Mouse (Mus musculus): ENCODE measurements around the gene Tbrg1. TPM values are rescaled to one million over a fixed set of nuclear protein-coding genes. Genes with fewer than 3 reads are reported as not detected.

Gene Tbrg1
- polyA plus RNA-seq, 1 experiment: 89.7 TPM

- TF ChIP-seq MYOD1 (IDR thresholded peaks at IDR 0.05; ENCODE audit: control insufficient read depth, insufficient read length, low read depth) (no peak), FOSL1 (IDR thresholded peaks at IDR 0.05; ENCODE audit: insufficient read depth, low read length, poor library complexity, severe bottlenecking) (no peak), USF1 (IDR thresholded peaks at IDR 0.05; ENCODE audit: low read depth) (no peak)
- no peaks in the 10 kb centered on the region for H3K27me3 ChIP-seq (ENCODE audit: control insufficient read depth, insufficient read depth, insufficient read length)
- no peaks in the 10 kb centered on the region for H3K79me2 ChIP-seq (ENCODE audit: control insufficient read depth, insufficient read depth)
- H3ac ChIP-seq (ENCODE audit: control insufficient read depth, insufficient read length, low read depth): no peak overlapping the region
- no peaks in the 10 kb centered on the region for H3K79me3 ChIP-seq (ENCODE audit: low read depth)
- H3K36me3 ChIP-seq (ENCODE audit: control insufficient read depth, insufficient read depth): no peaks in the 10 kb centered on the region
- H3K4me3 ChIP-seq (ENCODE audit: insufficient read depth, poor library complexity, severe bottlenecking): no peak overlapping the region
These were observed 42.8 kb downstream of the Tbrg1 start for GRCm38 (mm10) chr9:37614316-37614715.

DNA sequence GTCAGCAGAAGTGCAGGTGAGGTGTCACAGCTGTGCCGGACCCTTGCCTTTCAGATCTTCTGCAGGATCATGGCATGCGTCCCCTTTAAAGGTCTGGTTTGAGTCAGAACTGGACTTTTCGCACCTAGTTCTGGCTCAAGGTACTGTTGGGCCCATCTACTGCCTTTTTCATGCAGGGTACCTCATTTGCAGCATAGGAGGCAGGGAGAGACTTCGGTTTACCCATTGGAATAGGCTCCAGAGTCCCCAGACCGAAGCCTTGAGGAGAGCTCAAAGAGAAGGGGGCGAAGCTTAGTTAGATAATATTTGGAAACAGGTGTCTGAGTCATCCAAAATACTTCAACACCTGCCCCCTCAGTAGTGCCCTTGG is 43.2 kb downstream of the Tbrg1 start:
- H3K79me3 ChIP-seq (ENCODE audit: low read depth): no peaks in the 10 kb centered on the region
- H3ac ChIP-seq (ENCODE audit: control insufficient read depth, insufficient read length, low read depth): no peak overlapping the region
- no peaks in the 10 kb centered on the region for H3K79me2 ChIP-seq (ENCODE audit: control insufficient read depth, insufficient read depth)
- no peak overlapping the region for H3K4me3 ChIP-seq (ENCODE audit: insufficient read depth, poor library complexity, severe bottlenecking)
- H3K27me3 ChIP-seq (ENCODE audit: control insufficient read depth, insufficient read depth, insufficient read length): no peaks in the 10 kb centered on the region
- TF ChIP-seq MAX (IDR thresholded peaks at IDR 0.05) (no peak), FOSL1 (IDR thresholded peaks at IDR 0.05; ENCODE audit: insufficient read depth, low read length, poor library complexity, severe bottlenecking) (no peak), MYOG (IDR thresholded peaks at IDR 0.05; ENCODE audit: control insufficient read depth, extremely low read depth, insufficient read length) (no peak), MYOD1 (IDR thresholded peaks at IDR 0.05; ENCODE audit: control insufficient read depth, insufficient read length, low read depth) (no peak), CTCF (IDR thresholded peaks at IDR 0.05; ENCODE audit: control insufficient read depth, insufficient read depth, insufficient read length) (no peak), USF1 (IDR thresholded peaks at IDR 0.05; ENCODE audit: low read depth) (no peak), CEBPB (IDR thresholded peaks at IDR 0.05; ENCODE audit: low read depth) (no peak)
- no peaks in the 10 kb centered on the region for H3K36me3 ChIP-seq (ENCODE audit: control insufficient read depth, insufficient read depth)

- TF ChIP-seq MYOD1 (IDR thresholded peaks at IDR 0.05; ENCODE audit: control insufficient read depth, insufficient read length, low read depth) (no peak), CEBPB (IDR thresholded peaks at IDR 0.05; ENCODE audit: low read depth) (no peak), CTCF (IDR thresholded peaks at IDR 0.05; ENCODE audit: control insufficient read depth, insufficient read depth, insufficient read length) (no peak), MYOG (IDR thresholded peaks at IDR 0.05; ENCODE audit: control insufficient read depth, extremely low read depth, insufficient read length) (no peak), MAX (IDR thresholded peaks at IDR 0.05) (no peak), USF1 (IDR thresholded peaks at IDR 0.05; ENCODE audit: low read depth) (no peak), FOSL1 (IDR thresholded peaks at IDR 0.05; ENCODE audit: insufficient read depth, low read length, poor library complexity, severe bottlenecking) (no peak)
These were observed 43.8 kb downstream of the Tbrg1 start, which contains the start of gene Spa17 for GRCm38 (mm10) chr9:37613182-37613910. Gene Spa17, minus strand, starts transcription at chr9:37613722.

GRCm38 (mm10) chr9:37609558-37609957 is 47.6 kb downstream of the Tbrg1 start:
- H3K79me3 ChIP-seq (ENCODE audit: low read depth): no peaks in the 10 kb centered on the region
- no peaks in the 10 kb centered on the region for H3K27me3 ChIP-seq (ENCODE audit: control insufficient read depth, insufficient read depth, insufficient read length)
- H3K36me3 ChIP-seq (ENCODE audit: control insufficient read depth, insufficient read depth): no peaks in the 10 kb centered on the region
- TF ChIP-seq MAX (IDR thresholded peaks at IDR 0.05) (no peak), USF1 (IDR thresholded peaks at IDR 0.05; ENCODE audit: low read depth) (no peak), MYOG (IDR thresholded peaks at IDR 0.05; ENCODE audit: control insufficient read depth, extremely low read depth, insufficient read length) (no peak), MYOD1 (IDR thresholded peaks at IDR 0.05; ENCODE audit: control insufficient read depth, insufficient read length, low read depth) (no peak), FOSL1 (IDR thresholded peaks at IDR 0.05; ENCODE audit: insufficient read depth, low read length, poor library complexity, severe bottlenecking) (no peak)
- no peaks in the 10 kb centered on the region for H3K79me2 ChIP-seq (ENCODE audit: control insufficient read depth, insufficient read depth)
- H3K4me3 ChIP-seq (ENCODE audit: insufficient read depth, poor library complexity, severe bottlenecking): no peak overlapping the region
- H3ac ChIP-seq (ENCODE audit: control insufficient read depth, insufficient read length, low read depth): no peak overlapping the region

More at GRCm38 (mm10) chr9:37613182-37613910, 43.8 kb downstream of the Tbrg1 start, which contains the start of gene Spa17:
- no peaks in the 10 kb centered on the region for H3K79me3 ChIP-seq (ENCODE audit: low read depth)
- H3K4me3 ChIP-seq (ENCODE audit: insufficient read depth, poor library complexity, severe bottlenecking): peak within 1 kb of the TSS; percentile 37
- peak within 1 kb of the TSS; percentile 59 for H3ac ChIP-seq (ENCODE audit: control insufficient read depth, insufficient read length, low read depth)
- no peaks in the 10 kb centered on the region for H3K27me3 ChIP-seq (ENCODE audit: control insufficient read depth, insufficient read depth, insufficient read length)
- no peaks in the 10 kb centered on the region for H3K36me3 ChIP-seq (ENCODE audit: control insufficient read depth, insufficient read depth)
- no peaks in the 10 kb centered on the region for H3K79me2 ChIP-seq (ENCODE audit: control insufficient read depth, insufficient read depth)

DNA sequence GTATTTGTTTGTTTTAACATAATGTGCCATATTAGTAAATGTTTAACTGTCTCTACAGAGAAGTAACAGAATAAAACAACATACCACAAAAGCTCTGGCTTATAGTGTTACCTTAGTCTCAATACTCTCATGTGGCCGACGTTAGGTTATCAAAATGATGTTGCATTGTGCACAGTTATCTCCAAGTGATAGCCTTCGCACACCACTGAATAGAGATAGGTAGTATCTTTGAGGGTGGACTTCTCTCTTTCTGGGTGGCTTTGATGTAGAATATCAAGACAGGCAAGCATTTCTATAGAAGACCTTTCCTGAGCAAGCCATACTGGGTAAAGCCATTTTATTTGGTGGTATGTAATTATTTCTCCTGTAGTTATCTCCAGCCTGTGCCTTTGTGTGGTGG is 52.0 kb downstream of the Tbrg1 start:
- TF ChIP-seq USF1 (IDR thresholded peaks at IDR 0.05; ENCODE audit: low read depth): no peak
- no peak for TF ChIP-seq MAX (IDR thresholded peaks at IDR 0.05)
- TF ChIP-seq MYOD1 (IDR thresholded peaks at IDR 0.05; ENCODE audit: control insufficient read depth, insufficient read length, low read depth): no peak
- TF ChIP-seq CTCF (IDR thresholded peaks at IDR 0.05; ENCODE audit: control insufficient read depth, insufficient read depth, insufficient read length): no peak
- no peak for TF ChIP-seq CEBPB (IDR thresholded peaks at IDR 0.05; ENCODE audit: low read depth)
- TF ChIP-seq FOSL1 (IDR thresholded peaks at IDR 0.05; ENCODE audit: insufficient read depth, low read length, poor library complexity, severe bottlenecking): no peak
- TF ChIP-seq MYOG (IDR thresholded peaks at IDR 0.05; ENCODE audit: control insufficient read depth, extremely low read depth, insufficient read length): no peak

More for the DNA sequence above, 52.0 kb downstream of the Tbrg1 start:
- Histone ChIP-seq H3K4me3 (ENCODE audit: insufficient read depth, poor library complexity, severe bottlenecking) (no peak overlapping the region), H3K36me3 (ENCODE audit: control insufficient read depth, insufficient read depth) (no peaks in the 10 kb centered on the region), H3K79me3 (ENCODE audit: low read depth) (no peaks in the 10 kb centered on the region), H3K79me2 (ENCODE audit: control insufficient read depth, insufficient read depth) (no peaks in the 10 kb centered on the region), H3K27me3 (ENCODE audit: control insufficient read depth, insufficient read depth, insufficient read length) (no peaks in the 10 kb centered on the region), H3ac (ENCODE audit: control insufficient read depth, insufficient read length, low read depth) (no peak overlapping the region)

All from C2C12 (cell line).